Mouse (Mus musculus) ovary, postnatal 10 days (tissue): ENCODE measurements around the gene Ncf4.
"Not testable (repeated sequence)": the region's sequence is repeated elsewhere in the genome, so short reads cannot be mapped to it uniquely, and the experiment has no call there.

Experiments used
- DNase-seq: peaks from one replicate; pipeline ENCODE4 v3.0.0; 2022; ENCODE audit warnings: low spot score

The Ncf4 gene

DNA sequence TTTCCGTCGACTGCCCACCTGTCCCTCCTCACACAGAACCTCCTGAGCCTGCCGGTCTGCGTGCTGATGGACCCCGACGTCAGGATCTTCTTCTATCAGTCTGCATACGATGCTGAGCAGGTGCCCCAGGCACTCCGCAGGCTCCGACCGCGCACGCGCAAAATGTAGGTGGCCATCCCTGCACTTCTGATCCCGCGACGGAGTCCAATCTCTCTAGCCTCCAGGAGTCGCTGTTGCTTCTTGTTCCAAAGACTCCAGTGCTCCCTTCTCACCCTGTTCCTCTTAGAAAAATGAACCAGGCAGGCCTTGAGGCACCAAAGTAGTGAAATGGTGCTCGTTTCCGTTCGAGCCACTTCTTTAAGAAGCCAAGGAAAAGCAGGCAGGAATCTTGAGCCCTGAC lies 10.2 kb downstream of the Ncf4 start:
- no peak for DNase-seq

DNA sequence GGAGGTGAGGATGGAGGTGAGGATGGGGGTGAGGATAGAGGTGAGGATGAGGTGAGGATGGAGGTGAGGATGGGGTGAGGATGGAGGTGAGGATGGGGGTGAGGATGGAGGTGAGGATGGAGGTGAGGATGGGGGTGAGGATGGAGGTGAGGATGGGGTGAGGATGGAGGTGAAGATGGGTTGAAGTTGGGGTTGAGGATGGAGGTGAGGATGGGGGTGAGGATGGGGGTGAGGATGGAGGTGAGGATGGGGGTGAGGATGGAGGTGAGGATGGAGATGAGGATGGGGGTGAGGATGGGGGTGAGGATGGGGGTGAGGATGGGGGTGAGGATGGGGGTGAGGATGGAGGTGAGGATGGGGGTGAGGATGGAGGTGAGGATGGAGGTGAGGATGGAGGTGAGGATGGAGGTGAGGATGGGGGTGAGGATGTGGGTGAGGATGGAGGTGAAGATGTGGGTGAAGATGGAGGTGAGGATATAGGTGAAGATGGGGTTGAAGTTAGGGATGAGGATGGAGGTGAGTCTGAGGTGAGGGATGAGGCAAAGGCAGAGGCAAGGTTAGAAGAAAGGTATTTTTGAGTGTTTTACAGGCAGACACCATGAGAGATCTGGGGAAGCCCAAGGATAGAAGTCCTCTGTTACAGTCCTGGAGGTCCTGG lies 12.1 kb downstream of the Ncf4 start:
- DNase-seq, result not testable (repeated sequence)

DNA sequence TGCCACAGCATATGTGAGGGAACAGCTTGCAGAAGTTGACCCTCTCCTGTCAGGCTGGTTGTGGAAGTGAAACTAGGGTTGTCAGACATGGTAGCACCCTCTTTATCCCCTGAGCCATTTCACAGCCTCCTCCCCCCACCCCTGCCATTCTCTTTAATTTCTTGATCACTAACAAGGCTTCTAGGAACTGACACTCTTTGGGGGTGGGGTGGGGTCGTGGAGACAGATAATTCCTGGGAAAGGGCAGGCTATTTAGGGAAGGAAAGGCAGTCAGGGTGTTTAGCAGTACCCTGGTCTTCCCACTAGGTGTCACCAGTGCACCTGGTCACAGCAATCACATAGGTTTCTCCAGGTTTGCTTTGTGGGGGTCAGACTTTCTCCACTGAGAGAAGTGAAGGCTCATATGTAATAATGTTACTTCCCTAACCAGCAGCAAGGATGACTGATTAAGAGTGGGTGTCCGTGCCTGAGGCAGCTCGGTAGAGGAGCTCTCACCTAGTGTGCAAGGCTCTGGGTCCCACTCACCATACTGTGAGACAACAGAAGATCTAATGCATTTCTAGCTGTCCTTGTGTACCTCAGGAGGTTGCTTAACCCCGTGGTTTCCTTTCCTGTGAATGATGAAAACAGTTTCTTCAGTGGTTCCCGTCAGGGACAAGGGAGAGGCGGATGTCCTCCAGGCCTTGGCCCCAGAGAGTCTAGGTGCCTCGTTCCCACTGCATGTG lies 12.9 kb downstream of the Ncf4 start:
- peak; percentile 27 for DNase-seq

DNA sequence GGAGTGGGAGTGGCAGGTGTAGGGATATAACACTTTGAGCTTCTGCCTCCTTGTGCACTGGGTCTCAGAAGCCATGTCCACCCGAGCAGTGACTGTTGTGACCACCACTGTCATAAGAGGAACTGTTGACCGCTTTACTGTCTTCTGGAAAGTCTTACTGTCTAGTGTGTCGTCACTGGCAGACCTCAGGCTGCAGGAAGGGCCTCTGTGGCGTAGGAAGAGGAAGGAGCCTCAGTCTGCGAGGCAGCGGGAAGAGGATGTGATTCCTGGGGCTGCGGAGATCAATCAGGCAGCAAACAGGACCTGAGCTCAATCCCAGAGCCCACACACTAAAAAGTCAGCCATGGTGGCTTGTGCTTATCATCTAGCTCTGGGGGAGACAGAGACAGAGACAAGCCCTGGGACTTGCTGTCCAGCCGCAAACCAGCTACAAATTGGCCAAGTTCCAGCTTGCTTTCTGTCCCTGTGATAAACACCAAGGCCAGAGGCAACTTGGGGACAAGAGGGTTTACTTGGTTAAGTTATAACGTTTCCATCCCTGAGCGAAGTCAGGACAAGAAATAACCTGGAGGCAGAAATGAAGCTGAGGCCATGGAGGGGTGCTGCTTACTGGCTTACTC lies 13.8 kb downstream of the Ncf4 start:
- no peak for DNase-seq

DNA sequence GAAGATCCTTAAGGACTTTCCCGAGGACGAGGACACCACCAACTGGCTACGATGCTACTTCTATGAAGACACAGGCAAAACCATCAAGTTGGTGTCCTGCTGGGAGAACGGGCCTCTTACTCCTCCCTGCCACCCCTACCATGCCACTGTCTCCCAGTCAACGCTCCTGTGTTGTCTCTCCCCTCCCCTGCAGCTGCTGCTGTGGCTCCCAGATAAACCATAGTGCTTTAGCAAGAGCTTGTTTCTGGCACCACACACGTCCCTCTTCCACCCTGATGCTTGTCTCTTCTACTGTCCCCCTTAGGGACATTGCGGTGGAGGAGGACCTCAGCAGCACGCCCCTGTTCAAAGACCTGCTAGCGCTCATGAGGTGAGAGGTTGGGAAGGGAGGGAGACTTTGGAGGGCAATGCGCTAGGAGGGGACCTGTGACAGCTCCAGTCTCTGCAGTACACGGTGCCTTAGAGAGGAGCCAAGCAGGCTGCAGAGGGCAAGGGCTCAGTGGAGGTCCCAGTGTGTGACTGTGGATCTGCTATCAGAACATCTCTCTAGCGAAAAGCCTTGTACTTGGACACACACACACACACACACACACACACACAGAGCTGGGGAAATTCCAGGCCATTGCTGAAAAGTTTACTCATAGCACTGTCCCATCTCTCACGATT lies 16.2 kb downstream of the Ncf4 start:
- DNase-seq, result no peak

DNA sequence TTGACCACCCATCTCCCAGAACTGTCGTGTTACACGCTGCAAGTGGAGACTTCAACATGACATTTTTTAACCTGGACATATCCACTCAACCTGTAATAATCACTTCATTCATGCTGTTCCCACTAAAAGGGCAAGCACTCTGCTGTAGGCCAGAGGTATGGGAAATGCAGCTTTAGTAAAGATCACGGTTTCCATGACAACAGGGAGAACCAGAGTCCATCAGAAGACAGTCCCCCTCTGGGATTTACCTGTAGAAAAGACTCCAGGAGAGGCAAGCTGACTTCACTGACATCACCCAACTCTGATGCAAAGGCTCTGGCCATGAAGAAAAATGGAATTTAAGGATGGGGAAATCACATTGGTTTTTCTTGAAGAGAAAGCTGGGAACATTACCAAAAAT lies 18.7 kb downstream of the Ncf4 start:
- no peak for DNase-seq

DNA sequence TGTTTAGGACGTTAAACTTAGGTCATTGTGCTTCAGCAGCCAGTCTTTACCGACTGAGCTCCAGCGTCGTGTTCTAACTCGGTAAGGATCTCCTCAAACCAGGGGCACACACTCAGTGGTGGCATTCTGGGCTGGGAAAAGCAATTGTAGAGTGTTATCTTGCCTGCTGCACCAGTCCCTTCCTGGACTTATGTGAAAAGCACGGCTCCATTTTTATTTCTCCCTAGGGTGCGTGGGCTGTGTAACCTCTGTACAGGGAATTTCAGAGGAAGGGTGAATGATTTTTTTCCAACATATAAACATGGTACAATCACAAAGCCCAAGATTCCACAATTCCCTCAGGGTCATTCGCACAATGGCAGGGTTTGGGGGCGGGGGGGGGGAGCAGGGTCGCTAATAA lies 22.8 kb downstream of the Ncf4 start:
- DNase-seq, result no peak

DNA sequence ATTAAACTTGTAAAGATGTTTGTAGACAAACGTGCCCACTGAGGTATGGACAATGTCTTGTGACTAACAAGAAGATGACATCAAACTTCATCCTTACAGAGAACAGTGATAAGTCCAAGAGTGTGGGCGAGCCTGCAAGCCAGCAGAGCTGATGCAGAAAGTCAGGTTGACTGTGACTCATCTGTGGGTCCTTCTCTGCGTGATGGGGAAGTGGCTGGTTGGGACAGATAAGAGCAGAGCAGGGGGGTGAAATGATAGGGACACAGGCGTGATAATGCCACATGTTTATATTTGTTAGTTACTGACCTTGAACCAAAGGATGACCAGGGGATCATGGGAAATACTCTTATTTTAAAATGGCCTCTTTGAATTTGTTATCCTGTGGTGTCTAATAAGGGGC lies 23.3 kb downstream of the Ncf4 start:
- DNase-seq, result no peak

DNA sequence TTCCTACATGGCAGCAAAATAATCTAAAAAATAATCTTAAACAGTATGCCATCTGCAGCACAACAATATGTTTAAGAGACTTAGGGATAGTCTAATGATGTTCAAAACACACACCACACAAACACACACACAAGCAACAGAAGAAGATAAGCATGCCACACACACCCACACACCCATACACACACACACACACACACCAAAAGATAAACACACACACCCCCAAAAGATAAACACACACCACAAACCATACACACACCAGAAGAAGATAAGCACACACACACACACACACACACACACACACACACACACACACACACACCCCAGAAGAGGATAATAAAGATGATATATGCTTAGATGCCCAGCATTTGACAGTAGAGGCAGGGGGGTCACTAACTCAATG lies 26.6 kb downstream of the Ncf4 start:
- DNase-seq, result no peak

DNA sequence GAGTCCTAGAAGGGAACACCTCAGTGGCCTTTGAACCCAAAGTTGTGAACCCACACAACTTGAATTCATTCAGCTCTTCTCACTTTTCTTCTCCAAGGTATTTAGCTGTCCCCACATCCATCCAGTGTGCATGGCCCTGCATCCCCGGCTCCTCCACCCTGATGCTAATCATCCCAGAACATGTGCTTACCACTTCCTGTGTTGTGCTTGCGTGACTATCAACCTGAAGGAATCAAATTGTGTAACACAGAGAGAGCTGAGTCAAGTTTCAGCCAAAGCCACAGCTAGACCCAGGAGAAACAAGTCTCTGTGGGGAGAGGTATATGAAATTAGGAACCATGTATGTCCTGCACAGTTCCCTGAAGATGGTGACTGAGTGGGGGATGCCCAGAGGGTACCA lies 33.7 kb downstream of the Ncf4 start:
- no peak for DNase-seq

DNA sequence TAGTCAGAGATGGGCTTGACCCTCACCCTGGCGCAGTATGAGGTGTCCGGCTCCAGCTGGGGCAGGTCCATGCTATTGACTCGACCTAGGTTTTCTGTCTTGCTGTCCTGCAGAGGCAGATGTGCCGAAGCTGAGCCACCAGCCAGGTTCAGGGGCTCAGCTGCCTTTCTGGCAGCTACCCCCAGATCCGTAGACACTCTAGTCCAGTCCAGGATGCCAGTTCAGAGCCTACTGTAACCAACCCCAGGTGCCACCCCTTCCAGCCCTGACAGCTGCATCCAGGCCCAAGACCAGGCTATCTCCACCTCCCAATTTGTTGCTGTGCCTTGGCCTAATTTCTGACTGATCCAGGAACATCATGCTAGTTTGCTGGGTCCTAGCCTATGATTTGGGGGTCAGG lies 43.3 kb downstream of the Ncf4 start:
- no peak for DNase-seq

DNA sequence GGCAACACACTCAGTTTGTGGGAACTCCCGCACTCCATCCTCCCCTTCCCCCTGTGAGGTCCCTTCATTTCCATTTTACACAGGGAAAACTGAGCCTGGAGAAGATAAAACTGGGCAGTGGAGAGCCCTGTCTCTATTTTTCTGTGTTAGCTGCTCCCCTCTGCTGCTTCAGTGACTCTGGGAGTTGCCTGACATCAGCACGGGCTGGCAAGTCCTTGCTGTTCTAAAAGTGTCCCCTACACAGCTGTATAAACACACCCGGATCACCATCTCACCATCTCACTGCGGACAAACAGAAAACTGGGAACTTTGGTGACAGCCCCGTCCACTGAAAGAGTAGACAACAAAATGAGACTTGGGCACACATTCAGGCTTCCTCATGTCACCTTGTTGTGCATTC lies 45.2 kb downstream of the Ncf4 start:
- DNase-seq, result not testable (repeated sequence)

DNA sequence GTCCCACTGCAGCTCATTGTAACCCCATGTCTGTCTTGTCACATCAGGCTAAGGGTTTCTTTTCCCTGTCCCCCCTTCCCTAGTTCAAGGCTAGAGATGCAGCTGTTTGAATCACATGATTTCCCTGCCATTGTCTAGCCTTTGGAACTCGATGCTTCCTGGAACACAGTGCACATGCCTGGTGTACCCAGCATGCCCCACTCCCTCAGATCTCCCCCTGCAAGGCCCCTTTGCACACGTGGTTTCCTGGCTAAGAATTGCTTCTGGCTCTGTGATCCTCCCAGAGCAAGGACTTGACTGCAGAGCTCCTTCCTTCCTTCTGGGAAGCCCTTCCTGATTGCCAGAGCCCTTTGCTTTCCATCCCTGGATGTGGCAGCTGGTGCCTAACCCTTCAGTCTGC lies 48.6 kb downstream of the Ncf4 start:
- DNase-seq, result not testable (repeated sequence)

DNA sequence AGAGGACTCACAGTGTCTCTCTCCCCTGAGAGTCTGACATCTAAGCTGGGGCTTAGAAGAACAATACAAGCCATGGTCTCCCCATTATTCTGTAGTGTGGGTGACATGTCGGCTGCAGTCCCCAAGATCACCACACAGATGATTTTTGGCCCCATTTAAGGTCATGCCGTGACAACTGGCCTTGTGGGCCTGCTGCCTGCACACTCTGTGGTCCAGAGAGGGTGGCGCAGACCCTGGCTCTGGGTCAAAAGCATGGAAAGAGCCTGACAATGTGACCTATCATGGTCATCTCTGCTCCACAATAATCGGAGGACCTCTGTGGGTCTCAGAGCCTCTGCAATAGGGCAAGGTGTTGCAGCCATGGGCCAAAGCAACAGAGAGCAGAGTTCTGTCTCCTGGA lies 49.1 kb downstream of the Ncf4 start:
- DNase-seq, result no peak

DNA sequence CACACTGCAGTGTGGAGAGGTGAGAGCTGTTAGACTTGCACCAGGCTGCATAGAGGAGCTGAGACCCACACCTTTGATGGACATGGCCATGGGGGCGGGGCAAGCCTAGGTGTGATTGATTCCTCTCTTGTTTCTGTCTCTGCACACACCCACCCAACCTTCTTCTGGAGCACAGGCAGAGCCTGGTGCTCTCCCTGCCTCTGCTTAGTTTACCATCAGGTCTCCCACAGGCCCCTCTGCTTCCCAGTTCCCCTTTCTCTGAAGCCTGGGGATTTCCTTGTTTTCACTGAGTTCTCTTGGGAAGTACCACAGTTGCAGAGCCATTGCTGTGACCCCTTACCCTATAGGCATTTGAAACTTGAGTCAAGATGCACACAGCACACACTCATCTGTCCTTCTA lies 54.0 kb downstream of the Ncf4 start:
- no peak for DNase-seq

DNA sequence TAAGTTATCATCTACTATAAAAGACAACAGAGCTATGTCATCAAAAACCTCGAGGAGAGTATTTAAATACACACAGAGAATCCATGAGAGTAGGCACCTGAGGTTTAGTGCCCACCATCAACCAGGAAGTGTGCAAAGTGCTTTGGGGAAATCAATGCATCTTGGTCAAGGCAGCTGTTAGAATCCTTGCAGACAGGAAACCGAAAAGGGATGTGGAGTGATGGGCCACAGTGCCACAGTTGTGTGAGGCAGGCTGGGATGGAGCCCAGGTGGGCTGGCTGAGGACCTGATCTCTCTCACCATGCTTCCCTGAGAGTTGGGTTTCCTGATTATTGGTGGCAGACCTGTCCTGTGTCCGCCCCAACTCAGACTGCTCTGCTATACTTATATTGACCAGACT lies 55.0 kb downstream of the Ncf4 start:
- no peak for DNase-seq

DNA sequence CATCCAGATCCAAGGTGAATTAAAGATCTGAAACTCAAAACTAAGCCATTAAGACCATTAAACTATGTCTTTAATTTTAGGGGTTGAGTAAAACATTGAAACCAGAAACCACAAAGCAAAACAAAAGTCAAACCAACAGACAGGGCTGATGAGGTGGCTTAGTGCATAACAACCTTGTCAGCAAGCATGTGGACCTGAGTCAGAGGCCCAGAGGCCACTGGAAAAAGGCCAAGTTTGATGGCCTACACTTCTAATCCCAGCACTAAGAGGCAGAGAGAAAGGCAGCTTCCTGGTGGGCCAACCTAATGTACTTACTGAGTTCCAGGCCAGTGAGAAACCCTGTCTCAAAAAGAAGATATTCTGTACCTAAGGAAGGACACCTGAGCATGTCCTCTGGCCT lies 56.2 kb downstream of the Ncf4 start:
- DNase-seq, result no peak

DNA sequence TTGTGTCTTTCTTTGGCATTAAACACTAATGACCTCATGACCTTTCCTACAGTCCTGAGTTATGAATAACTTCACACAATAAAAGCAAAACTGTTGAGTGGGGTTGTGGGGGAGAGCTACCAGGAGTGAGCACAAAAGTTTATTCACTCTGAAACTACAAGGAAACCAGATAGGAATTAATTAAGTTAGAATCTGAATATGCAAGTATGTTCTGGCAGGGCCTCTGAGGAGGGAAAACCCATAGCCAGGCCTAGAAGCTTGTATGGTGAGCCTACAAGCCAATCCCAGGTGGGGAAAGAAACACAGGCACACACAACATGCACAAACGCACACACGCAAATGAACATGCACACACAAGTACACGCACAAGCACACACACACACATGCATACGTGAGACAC lies 58.1 kb downstream of the Ncf4 start:
- DNase-seq, result no peak

DNA sequence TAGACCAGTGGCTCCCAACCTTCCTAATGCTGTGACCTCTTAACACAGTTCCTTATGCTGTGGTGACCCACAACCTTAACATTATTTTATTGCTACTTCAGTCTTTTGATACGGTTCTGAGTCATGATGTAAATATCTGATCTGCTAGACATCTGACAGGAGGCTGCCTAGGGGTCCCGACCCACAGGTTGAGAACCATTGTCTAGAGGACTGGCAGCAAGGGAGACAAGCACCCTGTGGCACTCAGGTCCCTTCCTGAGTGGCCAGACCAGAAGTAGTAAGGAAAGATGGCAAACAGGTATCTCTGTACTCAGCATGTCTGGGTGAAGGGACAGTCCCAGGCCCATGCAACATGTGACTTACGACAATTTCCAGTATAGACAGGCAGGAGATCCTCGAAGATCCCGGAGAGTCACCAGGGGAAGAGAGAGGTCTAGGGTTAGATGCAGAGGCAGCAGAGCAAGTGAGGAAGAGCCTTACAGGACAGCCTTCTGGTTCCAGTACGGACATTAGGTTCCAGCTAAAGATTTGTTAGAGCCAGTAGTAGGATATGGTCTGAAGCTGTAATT lies 59.1 kb downstream of the Ncf4 start:
- DNase-seq, result no peak

DNA sequence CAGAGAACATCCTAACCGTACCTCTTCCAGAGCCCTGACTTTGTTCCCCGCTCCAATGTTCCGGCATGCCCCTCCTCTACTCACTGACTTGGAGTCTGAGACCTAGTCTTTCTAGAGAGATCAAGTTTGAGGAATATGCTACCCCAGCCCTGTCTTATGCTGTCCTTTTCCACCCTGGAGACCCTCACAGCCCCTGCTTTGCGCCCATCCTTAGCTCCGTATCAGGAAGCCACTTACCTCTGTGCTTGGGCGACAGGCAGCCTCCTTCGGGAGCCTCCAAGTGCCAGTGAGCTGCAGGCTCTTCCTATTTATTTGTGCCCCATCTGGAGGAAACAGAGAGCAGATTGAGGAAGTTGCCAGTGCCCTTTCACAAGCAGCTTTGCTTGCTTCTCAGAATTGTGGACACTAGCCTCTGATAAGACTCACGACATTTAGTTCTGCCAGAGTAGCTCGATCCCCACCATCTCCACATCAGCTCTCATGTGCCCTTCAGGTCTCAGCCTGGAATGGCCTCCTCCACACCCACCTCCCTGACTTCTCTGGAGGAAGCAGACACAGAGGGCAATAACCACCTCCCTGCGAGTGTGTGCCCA lies 60.8 kb downstream of the Ncf4 start, which contains the start of gene Csf2rb2:
Gene Csf2rb2 (minus strand): TSS at position 381 of the 593 bp plus-strand sequence.
- no peak for DNase-seq

DNA sequence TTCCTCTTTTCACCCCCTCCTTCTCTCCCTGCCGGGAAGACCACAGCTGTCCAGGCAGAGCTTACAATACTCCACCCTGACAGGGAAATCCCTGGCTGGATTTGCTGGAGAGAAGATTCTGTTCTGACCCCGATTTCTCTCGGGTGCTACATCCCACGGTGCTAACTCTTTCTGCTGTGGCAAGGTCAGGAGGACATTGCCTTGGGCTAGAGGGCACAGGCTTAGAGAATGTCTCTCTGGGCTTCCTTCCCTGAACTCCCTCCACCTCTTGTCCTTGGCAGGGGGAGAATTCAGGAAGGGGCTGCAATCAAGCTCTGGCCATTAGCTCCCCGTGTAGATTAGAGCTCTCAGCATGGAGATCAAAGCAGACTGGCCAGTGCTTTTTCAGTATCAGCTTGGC lies 65.3 kb downstream of the Ncf4 start:
- DNase-seq, result no peak

DNA sequence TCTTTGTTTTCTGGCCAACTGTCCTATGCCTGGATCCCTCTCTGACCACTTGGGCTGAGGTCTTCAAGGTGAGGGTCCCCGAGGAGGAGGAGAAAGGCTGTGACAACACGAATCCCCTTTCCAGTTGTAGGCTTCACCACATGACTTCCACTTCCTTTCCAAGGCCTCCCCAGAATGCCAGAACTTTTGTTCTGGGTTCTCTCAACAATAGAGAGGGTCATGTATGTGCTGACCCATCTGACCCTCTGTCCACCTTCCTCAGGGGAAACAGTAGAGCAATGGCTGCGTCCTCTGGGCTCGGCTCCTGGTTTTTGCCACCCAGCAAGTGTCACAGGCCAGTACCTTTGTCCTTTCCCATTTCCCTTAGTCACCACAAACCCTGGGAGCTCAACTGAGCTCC lies 66.4 kb downstream of the Ncf4 start:
- DNase-seq, result no peak
